Mouse (Mus musculus) CH12.LX (cell line): ENCODE results near the gene Arhgef39. TPM values are rescaled to one million over a fixed set of nuclear protein-coding genes. Genes with fewer than 3 reads are reported as not detected.

ENCODE experiments used
- DNase-seq: peaks from one replicate; pipeline ENCODE4 v3.0.0-alpha.2; 2013; ENCODE audit errors: extremely low read depth
- H3K27ac ChIP-seq: 2 replicates; pipeline ENCODE4 v1.5.1; 2012; ENCODE audit warnings: low read depth, mild to moderate bottlenecking, control low read depth, moderate library complexity; ENCODE audit not compliant: insufficient read depth
- H3K27me3 ChIP-seq: replicated peaks from 2 replicates; pipeline ENCODE3; 2012; ENCODE audit warnings: inconsistent platforms
- H3K36me3 ChIP-seq, 2 experiments: replicated peaks in 1 of 2; 2 replicates each; pipeline versions ENCODE3 to v1.6.1; 2012; ENCODE audit warnings: inconsistent platforms in 1 of 2, low read length in 1 of 2, mild to moderate bottlenecking in 1 of 2, mixed read lengths in 1 of 2, moderate library complexity in 1 of 2; ENCODE audit not compliant: control insufficient read depth in 1 of 2, insufficient read depth in 1 of 2
- H3K4me1 ChIP-seq, 2 experiments: 2 replicates each; pipeline ENCODE4 v1.6.1; 2012; ENCODE audit warnings: inconsistent platforms in 1 of 2, moderate library complexity in 1 of 2; ENCODE audit not compliant: insufficient read depth in 2 of 2, control insufficient read depth in 1 of 2
- H3K4me2 ChIP-seq: 2 replicates; pipeline ENCODE4 v1.6.1; 2012; ENCODE audit warnings: low read depth, mild to moderate bottlenecking, control low read depth; ENCODE audit not compliant: poor library complexity, insufficient read depth, severe bottlenecking
- H3K4me3 ChIP-seq, 3 experiments: fragments of 150-350 bp in 1 of 3; sonication (generic) in 1 of 3; replicated peaks in 1 of 3; 2 replicates each; pipeline versions ENCODE3 to v1.5.1; 2011 to 2012; ENCODE audit warnings: low read depth in 2 of 3, low read length in 2 of 3, mild to moderate bottlenecking in 2 of 3, moderate library complexity in 2 of 3, control low read depth in 1 of 3, improper control_type of control experiment in 1 of 3, inconsistent platforms in 1 of 3, mixed read lengths in 1 of 3; ENCODE audit not compliant: poor library complexity in 1 of 3
- H3K79me2 ChIP-seq: replicated peaks from 2 replicates; pipeline ENCODE4 v1.6.1; 2012; ENCODE audit warnings: mild to moderate bottlenecking, moderate library complexity; ENCODE audit not compliant: control insufficient read depth, poor library complexity, insufficient read depth, severe bottlenecking; ENCODE audit errors: extremely low read depth
- H3K9ac ChIP-seq: 2 replicates; pipeline ENCODE4 v1.6.1; 2012; ENCODE audit warnings: low read depth, mild to moderate bottlenecking, control low read depth, moderate library complexity; ENCODE audit not compliant: insufficient read depth
- H3K9me3 ChIP-seq: replicated peaks from 2 replicates; pipeline ENCODE3; 2012; ENCODE audit warnings: low read length, inconsistent platforms, mixed read lengths
- BHLHE40 ChIP-seq: IDR thresholded peaks from 2 replicates; pipeline ENCODE4 v1.6.1; 2011; ENCODE audit warnings: mild to moderate bottlenecking, low read depth, low read length, improper control_type of control experiment
- CHD1 ChIP-seq: IDR thresholded peaks from 2 replicates; pipeline ENCODE4 v1.6.1; 2012; ENCODE audit warnings: low read depth, low read length, improper control_type of control experiment, inconsistent platforms
- E2F4 ChIP-seq: IDR thresholded peaks from 2 replicates; pipeline ENCODE4 v1.6.1; 2011; ENCODE audit warnings: low read depth, low read length, improper control_type of control experiment; ENCODE audit not compliant: insufficient replicate concordance
- ELF1 ChIP-seq: IDR thresholded peaks from 2 replicates; pipeline ENCODE4 v1.6.1; 2014; ENCODE audit warnings: low read depth, mild to moderate bottlenecking, inconsistent platforms, low read length, improper control_type of control experiment
- ETS1 ChIP-seq: conservative IDR thresholded peaks from 2 replicates; pipeline ENCODE4 v1.6.1; 2012; ENCODE audit warnings: low read depth, mild to moderate bottlenecking, inconsistent platforms, low read length, improper control_type of control experiment, moderate library complexity
- HCFC1 ChIP-seq: IDR thresholded peaks from 2 replicates; pipeline ENCODE4 v1.6.1; 2012; ENCODE audit warnings: low read depth, mild to moderate bottlenecking, inconsistent platforms, low read length, improper control_type of control experiment
- IRF4 ChIP-seq: IDR thresholded peaks from 2 replicates; pipeline ENCODE4 v1.6.1; 2014; ENCODE audit warnings: low read depth, mild to moderate bottlenecking, inconsistent platforms, low read length, improper control_type of control experiment
- JUN ChIP-seq: IDR thresholded peaks from 2 replicates; pipeline ENCODE4 v1.6.1; 2011; ENCODE audit warnings: low read depth, mild to moderate bottlenecking, low read length, improper control_type of control experiment, moderate library complexity; ENCODE audit not compliant: insufficient read depth
- JUND ChIP-seq: conservative IDR thresholded peaks from 2 replicates; pipeline ENCODE4 v1.6.1; 2011; ENCODE audit warnings: low read depth, low read length, improper control_type of control experiment
- KAT2A ChIP-seq: IDR thresholded peaks from 2 replicates; pipeline ENCODE4 v1.6.1; 2012; ENCODE audit warnings: low read length, improper control_type of control experiment, inconsistent platforms; ENCODE audit not compliant: insufficient replicate concordance
- MAFK ChIP-seq: IDR thresholded peaks from 2 replicates; pipeline ENCODE4 v1.6.1; 2011; ENCODE audit warnings: low read length, improper control_type of control experiment; ENCODE audit not compliant: insufficient replicate concordance
- MEF2A ChIP-seq: IDR thresholded peaks from 2 replicates; pipeline ENCODE4 v1.6.1; 2014; ENCODE audit warnings: low read depth, mild to moderate bottlenecking, inconsistent platforms, low read length, improper control_type of control experiment, borderline replicate concordance
- MXI1 ChIP-seq: IDR thresholded peaks from 2 replicates; pipeline ENCODE4 v1.6.1; 2011; ENCODE audit warnings: mild to moderate bottlenecking, low read depth, low read length, improper control_type of control experiment
- NRF1 ChIP-seq: IDR thresholded peaks from 2 replicates; pipeline ENCODE4 v1.6.1; 2014; ENCODE audit warnings: low read depth, mild to moderate bottlenecking, inconsistent platforms, low read length, improper control_type of control experiment, moderate library complexity
- PAX5 ChIP-seq: IDR thresholded peaks from 2 replicates; pipeline ENCODE4 v1.6.1; 2012; ENCODE audit warnings: low read length, inconsistent platforms, mixed read lengths
- POLR2AphosphoS2 ChIP-seq: IDR thresholded peaks from 2 replicates; pipeline ENCODE4 v1.6.1; 2011; ENCODE audit warnings: low read depth, low read length, improper control_type of control experiment
- RAD21 ChIP-seq: IDR thresholded peaks from 2 replicates; pipeline ENCODE4 v1.6.1; 2011; ENCODE audit warnings: low read depth, mild to moderate bottlenecking, low read length, improper control_type of control experiment, moderate library complexity
- RCOR1 ChIP-seq: conservative IDR thresholded peaks from 2 replicates; pipeline ENCODE4 v1.6.1; 2012; ENCODE audit warnings: low read depth, mild to moderate bottlenecking, inconsistent platforms, low read length, improper control_type of control experiment
- SIN3A ChIP-seq: IDR thresholded peaks from 2 replicates; pipeline ENCODE4 v1.6.1; 2012; ENCODE audit warnings: low read length, improper control_type of control experiment, inconsistent platforms
- SMC3 ChIP-seq: IDR thresholded peaks from 2 replicates; pipeline ENCODE4 v1.6.1; 2011; ENCODE audit warnings: low read depth, low read length, improper control_type of control experiment
- TCF12 ChIP-seq: IDR thresholded peaks from 2 replicates; pipeline ENCODE4 v1.6.1; 2014; ENCODE audit warnings: low read depth, mild to moderate bottlenecking, inconsistent platforms, low read length, improper control_type of control experiment
- USF1 ChIP-seq: IDR thresholded peaks from 2 replicates; pipeline ENCODE4 v1.6.1; 2014; ENCODE audit warnings: low read depth, mild to moderate bottlenecking, inconsistent platforms, low read length, improper control_type of control experiment
- ZMIZ1 ChIP-seq: IDR thresholded peaks from 2 replicates; pipeline ENCODE4 v1.6.1; 2012; ENCODE audit warnings: low read depth, mild to moderate bottlenecking, inconsistent platforms, low read length, improper control_type of control experiment
- ZNF384 ChIP-seq: IDR thresholded peaks from 2 replicates; pipeline ENCODE4 v1.6.1; 2012; ENCODE audit warnings: low read depth, low read length, improper control_type of control experiment, inconsistent platforms
- dilution Hi-C: fragments of 300-500 bp; cut with MboI; formaldehyde crosslinking; loops from 2 replicates; pipeline ENCODE4 v1.14.3; 2020; ENCODE audit warnings: low sequenced_read_pairs; ENCODE audit not compliant: extremely low pct_unique_long_range_greater_than_20kb, extremely low pct_ligation_motif_present
- in situ Hi-C: fragments of 300-500 bp; cut with MboI; formaldehyde crosslinking; loops from 3 replicates; pipeline ENCODE4 v1.14.3; 2019; ENCODE audit warnings: low sequenced_read_pairs, low pct_ligation_motif_present, low pct_unique_long_range_greater_than_20kb, mixed read lengths
- polyA plus RNA-seq: library from polyadenylated mRNA; unstranded; fragments of >175 nt; gene quantifications from 2 replicates; pipeline ENCODE4 v1.2.1, GENCODE M21; 2012; ENCODE audit warnings: low read depth; ENCODE audit not compliant: insufficient read length
- total RNA-seq, 2 experiments: library from RNA; depleted of rRNA; stranded (reverse); fragments of 300-350 nt in 1 of 2; fragments of >200 nt in 1 of 2; gene quantifications; 2 replicates each; pipeline ENCODE4 v1.2.3; 2012 to 2014

Gene Arhgef39
- total and polyA plus RNA-seq, 3 experiments, result 4.8 to 7.5 (median 7.1) TPM

DNA sequence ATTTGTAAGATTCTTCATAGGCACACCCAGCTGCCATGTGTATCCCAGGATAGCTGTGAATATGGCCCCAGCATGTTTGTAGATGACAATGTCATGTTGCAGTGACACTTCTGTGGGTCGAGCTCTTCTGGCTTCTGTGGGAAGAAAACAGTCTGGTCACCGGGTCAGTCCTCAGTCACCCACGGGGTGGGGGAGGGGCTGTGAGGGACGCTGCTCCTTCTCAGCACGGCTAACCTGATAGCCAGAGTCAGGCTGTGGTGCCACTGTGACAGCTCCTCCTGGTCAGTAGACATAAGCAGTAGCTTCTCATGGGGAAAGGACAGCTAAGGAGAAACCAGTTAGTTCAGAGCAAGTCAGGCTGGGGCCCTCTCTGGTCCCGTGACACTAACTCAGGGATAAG, 2.9 kb downstream of the Arhgef39 start:
- peaks cover 0 to 24% of the 10 kb centered on the region in 2 experiments; a peak in 2 of 4 replicates for H3K4me1 ChIP-seq
- no peaks in the 10 kb centered on the region for H3K9me3 ChIP-seq
- peaks cover 18% of the 10 kb centered on the region for H3K27me3 ChIP-seq
- no peak overlapping the region for H3K9ac ChIP-seq
- H3K79me2 ChIP-seq, result no peaks in the 10 kb centered on the region
- DNase-seq, result no peak
- in situ Hi-C loops, result no loop called here
- H3K36me3 ChIP-seq, result peaks cover 4 to 31% of the 10 kb centered on the region in 2 experiments
- H3K27ac ChIP-seq, result no peak overlapping the region
- dilution Hi-C loops, result no loop called here
- TF ChIP-seq E2F4, result no peak
- no peak for TF ChIP-seq MEF2A
- TF ChIP-seq SIN3A, result no peak
- no peak for TF ChIP-seq RCOR1
- no peak overlapping the region for H3K4me2 ChIP-seq
- no peak overlapping the region for H3K4me3 ChIP-seq

DNA sequence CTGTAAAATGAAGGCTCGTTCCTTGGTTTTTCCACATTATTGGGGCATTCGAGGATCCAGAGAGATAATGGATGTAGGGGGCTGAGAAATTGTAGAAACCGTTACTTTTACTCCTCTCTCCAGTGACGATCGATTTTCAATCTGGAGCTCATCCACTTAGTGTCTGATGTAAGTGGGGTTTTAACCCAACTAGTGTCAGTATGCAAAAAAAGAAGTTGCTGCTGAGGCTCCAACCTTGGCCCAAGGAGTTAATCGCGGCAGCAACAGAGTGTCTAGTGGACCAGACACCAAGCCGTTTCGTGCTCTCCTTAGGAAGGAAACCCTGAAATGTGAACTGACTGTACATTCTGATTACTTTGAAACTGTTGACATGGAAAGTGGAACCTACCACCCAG, 5.7 kb downstream of the Arhgef39 start:
- TF ChIP-seq HCFC1, result no peak
- TF ChIP-seq ZMIZ1, result no peak
- no peak for TF ChIP-seq E2F4
- Histone ChIP-seq H3K79me2 (no peaks in the 10 kb centered on the region), H3K27ac (no peak overlapping the region), H3K36me3 (peaks cover 4 to 31% of the 10 kb centered on the region in 2 experiments), H3K4me1 (peaks cover 0 to 14% of the 10 kb centered on the region in 2 experiments; a peak in 2 of 4 replicates), H3K27me3 (peaks cover 1% of the 10 kb centered on the region), H3K9ac (peak overlapping the region; percentile 78), H3K9me3 (peaks cover 6% of the 10 kb centered on the region), H3K4me3 (peak overlapping the region; percentile 65 to 78 (median 73)), H3K4me2 (peak overlapping the region; percentile 60)
- dilution Hi-C loops (no loop called here), in situ Hi-C loops (no loop called here)
- peak; percentile 19 for DNase-seq

DNA sequence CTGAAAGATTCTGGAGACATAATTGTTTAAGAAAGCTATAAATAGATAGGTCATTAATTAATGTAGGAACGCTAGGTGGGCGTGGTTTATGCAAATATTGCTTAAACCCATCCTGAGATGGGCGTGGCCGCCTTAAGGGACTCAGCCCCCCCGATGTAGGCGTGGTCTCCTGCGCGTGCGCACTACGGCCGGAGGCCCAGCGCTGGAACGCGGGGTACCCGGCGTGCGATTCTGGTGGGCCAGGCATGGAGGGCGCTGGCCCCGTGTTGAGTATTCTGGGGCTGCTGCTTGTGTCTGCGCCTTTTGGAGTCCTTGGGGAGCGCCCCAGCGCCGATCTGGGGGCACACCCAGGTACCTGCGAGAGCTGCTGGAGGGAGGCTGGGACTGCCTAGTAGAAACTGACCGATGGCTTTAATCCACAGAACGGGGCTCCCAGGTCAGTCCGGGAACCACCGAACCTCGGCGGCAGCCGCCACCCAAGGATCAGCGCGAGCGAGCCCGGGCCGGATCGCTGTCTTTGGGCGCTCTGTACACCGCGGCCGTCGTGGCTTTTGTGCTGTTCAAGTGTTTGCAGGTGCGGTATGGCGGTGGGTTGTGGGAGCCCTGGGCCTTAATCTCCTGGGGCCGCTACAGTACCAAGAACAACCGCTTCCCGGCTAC, 6.2 kb downstream of the Arhgef39 start:
- Histone ChIP-seq H3K9me3 (peaks cover 6% of the 10 kb centered on the region), H3K4me3 (peak overlapping the region; percentile 65 to 78 (median 73)), H3K79me2 (no peaks in the 10 kb centered on the region), H3K36me3 (peaks cover 4 to 31% of the 10 kb centered on the region in 2 experiments), H3K9ac (peak overlapping the region; percentile 78), H3K27me3 (peaks cover 2% of the 10 kb centered on the region), H3K4me1 (peaks cover 0 to 11% of the 10 kb centered on the region in 2 experiments; a peak in 2 of 4 replicates), H3K4me2 (peak overlapping the region; percentile 60), H3K27ac (peak overlapping the region; percentile 8; the same call in 1 of the 2 replicates)
- in situ Hi-C loops, result no loop called here
- dilution Hi-C loops, result no loop called here
- peak; percentile 89 for DNase-seq
- TF ChIP-seq SMC3 (no peak), ELF1 (no peak), MXI1 (peak; percentile 17; the same call in 1 of the 2 replicates), BHLHE40 (no peak), ZNF384 (no peak), JUND (0 out of 2 replicates have a peak, but pooled peaks have one; percentile 38), PAX5 (no peak), ETS1 (no peak), IRF4 (no peak; the same call in 1 of the 2 replicates), CHD1 (no peak), RAD21 (no peak), MAFK (no peak), KAT2A (no peak), NRF1 (peak; percentile 89), TCF12 (no peak; the same call in 1 of the 2 replicates), E2F4 (no peak), JUN (no peak), POLR2AphosphoS2 (no peak), HCFC1 (no peak), USF1 (no peak)
